Comparison of ENCODE assay signal across 14 mouse cellular contexts in the genomic region with DNA sequence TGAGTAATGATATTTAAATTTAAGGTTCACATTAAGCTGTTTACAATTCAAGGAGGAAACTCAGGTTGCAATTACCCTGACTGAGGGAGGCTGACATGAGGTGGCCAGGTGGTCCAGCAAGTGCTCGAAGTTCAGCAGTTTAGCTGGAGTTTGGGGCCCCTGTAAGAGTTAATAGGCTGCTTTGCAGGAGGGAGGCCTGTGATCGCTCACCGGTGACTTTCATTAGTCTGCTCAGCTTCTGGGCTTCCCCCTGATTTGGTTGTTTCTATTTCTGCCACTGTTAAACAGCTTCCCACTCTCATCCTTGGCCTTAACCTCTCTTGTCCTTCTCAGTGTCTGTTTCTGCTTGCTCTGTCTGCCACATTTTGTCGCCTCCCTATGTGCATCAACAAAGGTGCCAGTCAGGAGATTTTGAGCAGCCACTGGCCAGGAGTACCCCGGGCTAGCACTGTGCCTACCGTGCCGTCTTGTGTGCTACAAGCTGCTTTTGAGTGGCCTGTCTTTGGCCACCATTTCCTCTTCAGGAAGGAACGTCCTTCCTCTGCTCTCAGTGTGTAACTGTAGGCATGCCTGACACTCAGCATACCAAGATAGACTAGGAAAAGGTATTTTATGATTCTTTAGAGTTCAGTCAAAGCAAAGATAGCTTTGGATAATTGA.
DNase-seq lines count a peak whose midpoint lies in the region; ATAC-seq lines count a peak whose summit lies in the region.
"Had no signal": no experiment of that assay in that cellular context is flagged by ENCODE, and none has a peak within 500 bp of the region (broad histone marks: within the 10 kb centered on the region; RNA-seq: fewer than 3 reads in every experiment).

No protein-coding gene starts in this region.

- H3K27ac ChIP-seq in embryonic facial prominence, embryonic 10.5 days (replicated peaks) = no peak overlapping the region; the same call in 1 of the 2 replicates
- H3K27ac ChIP-seq in hindbrain, embryonic 16.5 days (ENCODE audit: low read depth, low read length) = no peak overlapping the region
- H3K27ac ChIP-seq: liver, embryonic 13.5 days had no signal

- peaks cover 9% of the 10 kb centered on the region for H3K4me1 ChIP-seq in embryonic facial prominence, embryonic 10.5 days
- H3K4me1 ChIP-seq in hindbrain, embryonic 16.5 days (ENCODE audit: control insufficient read depth, insufficient read depth, low read depth, low read length) = no peaks in the 10 kb centered on the region

- no peak overlapping the region for H3K4me3 ChIP-seq in embryonic facial prominence, embryonic 10.5 days
- H3K4me3 ChIP-seq in hindbrain, embryonic 16.5 days (ENCODE audit: low read length) = no peak overlapping the region
- H3K4me3 ChIP-seq: liver, embryonic 13.5 days had no signal

- peak; percentile 19 for DNase-seq in heart, adult 8-10 months (ENCODE audit: low spot score)
- no peak for DNase-seq in heart, postnatal 25 days (ENCODE audit: low spot score)
- DNase-seq in A20 (ENCODE audit: low read depth, low spot score) = peak; percentile 85
- peak; percentile 16 for DNase-seq in embryonic facial prominence, embryonic 10.5 days (ENCODE audit: low spot score)
- no peak for DNase-seq in cerebellum, postnatal 25 days
- DNase-seq: cerebellum, adult 2 months; liver, embryonic 13.5 days; lung, postnatal 36 days; right cerebral cortex, postnatal 4 days; thymus, adult 18-20 months had no signal

- ATAC-seq in hematopoietic stem cell, adult 5-6 weeks (replicated peaks in 1 of 2; ENCODE audit: insufficient read depth in 1 of 2, low FRiP score in 2 of 2, low TSS enrichment in 1 of 2, low read depth in 1 of 2, poor library complexity in 2 of 2, severe bottlenecking in 2 of 2) = 0 out of 4 replicates have a peak, but pooled peaks have one; percentile 6 to 27
- ATAC-seq in inflammation-experienced regulatory T-cells, adult 6 months = no peak
- ATAC-seq in hindbrain, embryonic 16.5 days = no peak
- ATAC-seq: CD4-positive, CD25-positive, alpha-beta regulatory T cell, adult 4 months had no signal

- no peak overlapping the region for H3K4me2 ChIP-seq in hindbrain, embryonic 16.5 days (ENCODE audit: low read length)
- H3K4me2 ChIP-seq: liver, embryonic 13.5 days had no signal

- intact Hi-C loops in heart, postnatal 25 days (cut with DNase I) = loop anchor here (5.0 kb wide), 1 partner anchor 95 kb away; the partner anchor contains the start of gene Myo6

- no peaks in the 10 kb centered on the region for H3K36me3 ChIP-seq in embryonic facial prominence, embryonic 10.5 days (replicated peaks)
- peaks cover 2% of the 10 kb centered on the region; the same call in 1 of the 2 replicates for H3K36me3 ChIP-seq in hindbrain, embryonic 16.5 days (ENCODE audit: control insufficient read depth, insufficient read depth, low read length)
- H3K36me3 ChIP-seq: liver, embryonic 13.5 days had no signal

- H3K9ac ChIP-seq in hindbrain, embryonic 16.5 days (ENCODE audit: low read depth, low read length) = no peak overlapping the region
- H3K9ac ChIP-seq: liver, embryonic 13.5 days had no signal

- H3K27me3 ChIP-seq in embryonic facial prominence, embryonic 10.5 days (replicated peaks; ENCODE audit: low read depth, poor library complexity, severe bottlenecking) = no peaks in the 10 kb centered on the region
- no peaks in the 10 kb centered on the region for H3K27me3 ChIP-seq in hindbrain, embryonic 16.5 days (replicated peaks; ENCODE audit: control insufficient read depth, insufficient read depth, low read length)
- H3K27me3 ChIP-seq: liver, embryonic 13.5 days had no signal

- H3K9me3 ChIP-seq in embryonic facial prominence, embryonic 10.5 days = no peaks in the 10 kb centered on the region
- H3K9me3 ChIP-seq in hindbrain, embryonic 16.5 days (ENCODE audit: control insufficient read depth, low read length) = no peaks in the 10 kb centered on the region
- H3K9me3 ChIP-seq: liver, embryonic 13.5 days had no signal

- WGBS in embryonic facial prominence, embryonic 10.5 days = 41% methylated on average over 8 of the region's 8 CpGs
- WGBS in hindbrain, embryonic 16.5 days = 59% methylated on average over 8 of the region's 8 CpGs

Comparison
In these comparisons a context has a peak if more than half of its experiments do, and no peak if none do; other contexts are left out.
1. DNase-seq: peak in heart, adult 8-10 months (single experiment), A20 (single experiment) and embryonic facial prominence, embryonic 10.5 days (single experiment); none in heart, postnatal 25 days (single experiment) and cerebellum, postnatal 25 days (0 of 2).
2. ATAC-seq: peak in hematopoietic stem cell, adult 5-6 weeks (2 of 2); none in inflammation-experienced regulatory T-cells, adult 6 months (single experiment) and hindbrain, embryonic 16.5 days (single experiment).